15 mouse cellular contexts compared by ENCODE assay signal in genomic region chr1:91931196-91931595, GRCm38 (mm10).
"Had no signal": no experiment of that assay in that cellular context is flagged by ENCODE, and none has a peak within 500 bp of the region (broad histone marks: within the 10 kb centered on the region; RNA-seq: fewer than 3 reads in every experiment).

No protein-coding gene starts in this region.

- H3K4me3 ChIP-seq: layer of hippocampus, adult 2 months; limb, embryonic 12.5 days; liver, embryonic 13.5 days; lung, embryonic 15.5 days; midbrain, embryonic 15.5 days; neural tube, embryonic 12.5 days had no signal

- ATAC-seq: inflammation-experienced regulatory T-cells, adult 6 months; intestine, postnatal 0 days; liver, postnatal 0 days; midbrain, embryonic 15.5 days had no signal

- H3K9ac ChIP-seq: limb, embryonic 12.5 days; liver, embryonic 13.5 days; liver, postnatal 0 days; lung, embryonic 15.5 days; midbrain, embryonic 15.5 days; neural tube, embryonic 12.5 days had no signal

- DNase-seq: liver; liver, embryonic 13.5 days; liver, postnatal 0 days; lung, postnatal 36 days; spleen, adult 18-20 months; thymus, adult 2 months; thymus, postnatal 25 days had no signal

- H3K9me3 ChIP-seq: limb, embryonic 12.5 days; liver, embryonic 13.5 days; lung, embryonic 15.5 days; midbrain, embryonic 15.5 days; neural tube, embryonic 12.5 days had no signal

- H3K27me3 ChIP-seq: limb, embryonic 12.5 days; liver, embryonic 13.5 days; lung, embryonic 15.5 days; midbrain, embryonic 15.5 days; neural tube, embryonic 12.5 days had no signal

- H3K4me2 ChIP-seq: limb, embryonic 12.5 days; liver, embryonic 13.5 days; lung, embryonic 15.5 days; midbrain, embryonic 11.5 days; midbrain, embryonic 15.5 days; neural tube, embryonic 12.5 days had no signal

- H3K4me1 ChIP-seq: limb, embryonic 12.5 days; liver, embryonic 13.5 days; midbrain, embryonic 15.5 days; neural tube, embryonic 12.5 days had no signal

- H3K27ac ChIP-seq: layer of hippocampus, adult 2 months; limb, embryonic 12.5 days; liver, embryonic 13.5 days; lung, embryonic 15.5 days; midbrain, embryonic 15.5 days; neural tube, embryonic 12.5 days had no signal
